Mouse (Mus musculus): Measurements from ENCODE around the gene Hpse2. TPM values are rescaled to one million over a fixed set of nuclear protein-coding genes. Genes with fewer than 3 reads are reported as not detected.
"Not testable (repeated sequence)": the region's sequence is repeated elsewhere in the genome, so short reads cannot be mapped to it uniquely, and the experiment has no call there.

Gene Hpse2
- not detected in 3 replicates for total RNA-seq (2017)

- ATAC-seq (replicated peaks; ENCODE audit: insufficient number of reproducible peaks, low FRiP score, low TSS enrichment, poor library complexity, severe bottlenecking) = no peak
Measured at GRCm38 (mm10) chr19:43388017-43388904, at the start of gene Hpse2. Gene Hpse2, minus strand, starts transcription at chr19:43388355.

DNA sequence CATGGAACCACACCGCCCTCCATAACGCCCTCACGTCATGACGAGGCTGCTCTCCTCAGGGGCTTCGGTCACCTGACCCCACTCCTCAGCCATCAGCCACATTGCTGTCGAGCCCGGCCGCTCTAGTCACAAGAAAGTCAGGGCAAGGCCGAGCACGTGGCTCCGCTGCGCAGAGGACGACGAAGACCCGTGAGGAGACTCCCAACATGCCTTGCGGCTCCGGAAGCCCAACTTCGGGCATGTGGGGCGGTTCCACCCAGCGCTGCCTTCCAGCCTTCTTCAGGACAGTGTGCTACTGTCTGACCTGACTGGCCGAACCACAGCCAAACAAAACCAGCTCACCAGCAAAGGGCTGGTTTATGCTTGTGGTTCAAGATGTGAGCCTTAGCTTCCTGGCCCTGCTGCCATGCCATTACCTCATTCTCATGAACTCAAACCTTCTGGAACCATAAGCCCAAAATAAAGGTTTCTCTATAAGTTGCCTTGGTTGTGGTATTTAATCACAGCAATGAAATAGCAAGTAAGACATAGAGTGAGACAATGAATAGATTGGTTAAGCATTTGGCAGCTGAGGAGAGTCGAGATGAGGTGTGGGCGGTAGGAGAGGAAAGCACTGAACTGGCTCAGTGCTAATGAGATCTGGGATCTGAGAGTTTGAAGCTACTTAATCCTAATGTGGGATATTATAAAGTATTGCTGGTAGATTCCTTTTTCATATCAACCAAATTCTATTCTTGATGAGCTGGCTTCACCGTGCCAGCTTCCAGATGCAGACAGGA is 39.5 kb upstream of the Hpse2 start:
- no peak for ATAC-seq (replicated peaks; ENCODE audit: insufficient number of reproducible peaks, low FRiP score, low TSS enrichment, poor library complexity, severe bottlenecking)

GRCm38 (mm10) chr19:43424082-43424481 is 35.9 kb upstream of the Hpse2 start:
- no peak for ATAC-seq (replicated peaks; ENCODE audit: insufficient number of reproducible peaks, low FRiP score, low TSS enrichment, poor library complexity, severe bottlenecking)

GRCm38 (mm10) chr19:43420506-43420905 is 32.4 kb upstream of the Hpse2 start:
- no peak for ATAC-seq (replicated peaks; ENCODE audit: insufficient number of reproducible peaks, low FRiP score, low TSS enrichment, poor library complexity, severe bottlenecking)

GRCm38 (mm10) chr19:43415565-43415964 is 27.4 kb upstream of the Hpse2 start:
- no peak for ATAC-seq (replicated peaks; ENCODE audit: insufficient number of reproducible peaks, low FRiP score, low TSS enrichment, poor library complexity, severe bottlenecking)

- ATAC-seq (replicated peaks; ENCODE audit: insufficient number of reproducible peaks, low FRiP score, low TSS enrichment, poor library complexity, severe bottlenecking) = no peak
Measured at GRCm38 (mm10) chr19:43407181-43407580, 19.0 kb upstream of the Hpse2 start.

GRCm38 (mm10) chr19:43396327-43396726 is 8.2 kb upstream of the Hpse2 start:
- ATAC-seq (replicated peaks; ENCODE audit: insufficient number of reproducible peaks, low FRiP score, low TSS enrichment, poor library complexity, severe bottlenecking) = no peak

GRCm38 (mm10) chr19:43387071-43387770 is 934 bp downstream of the Hpse2 start:
- ATAC-seq (replicated peaks; ENCODE audit: insufficient number of reproducible peaks, low FRiP score, low TSS enrichment, poor library complexity, severe bottlenecking) = no peak

DNA sequence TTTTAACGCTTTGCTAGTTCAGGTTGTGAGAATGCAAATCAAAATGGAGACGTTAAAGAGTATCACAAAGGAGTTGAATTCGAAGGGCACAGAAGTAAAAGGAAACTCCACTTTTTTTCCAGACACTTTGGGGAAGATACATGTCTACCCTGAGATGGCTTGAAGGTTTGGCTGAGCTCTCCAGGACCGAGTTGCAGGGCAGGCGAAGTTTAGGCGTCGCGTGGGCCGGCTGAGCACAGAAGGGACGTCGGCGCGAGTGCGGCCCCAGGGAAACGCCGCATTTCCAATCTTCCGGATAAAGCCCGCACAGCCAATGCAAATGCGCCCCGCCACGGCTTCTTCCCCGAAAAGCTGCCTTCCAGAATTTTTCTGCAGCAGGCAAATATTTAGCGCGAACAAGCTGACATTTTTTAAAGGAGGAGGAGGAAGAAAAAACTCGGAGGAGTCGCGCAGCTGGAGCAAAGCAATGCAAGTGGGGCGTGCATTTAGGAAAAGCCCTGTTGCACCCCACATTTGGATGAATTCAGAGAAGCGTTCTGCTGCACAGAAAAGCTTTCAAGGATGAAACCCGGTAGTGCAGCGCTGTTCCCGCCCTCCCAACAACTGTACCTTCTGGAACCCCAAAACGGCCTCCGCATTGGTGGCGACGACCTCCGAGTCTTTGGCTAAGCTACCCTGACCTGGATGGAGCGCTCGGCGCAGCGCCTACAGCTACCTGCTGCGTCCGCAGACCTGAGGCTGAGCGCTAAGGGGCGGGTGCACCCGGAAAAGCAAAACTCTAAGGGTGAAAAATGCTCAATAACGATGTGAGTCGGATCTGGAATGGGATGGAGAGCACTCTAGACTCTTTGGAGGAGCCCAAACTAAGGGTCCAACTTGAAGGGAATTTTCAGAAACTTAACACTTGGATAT is 1.9 kb downstream of the Hpse2 start:
- ATAC-seq (replicated peaks; ENCODE audit: insufficient number of reproducible peaks, low FRiP score, low TSS enrichment, poor library complexity, severe bottlenecking) = no peak

DNA sequence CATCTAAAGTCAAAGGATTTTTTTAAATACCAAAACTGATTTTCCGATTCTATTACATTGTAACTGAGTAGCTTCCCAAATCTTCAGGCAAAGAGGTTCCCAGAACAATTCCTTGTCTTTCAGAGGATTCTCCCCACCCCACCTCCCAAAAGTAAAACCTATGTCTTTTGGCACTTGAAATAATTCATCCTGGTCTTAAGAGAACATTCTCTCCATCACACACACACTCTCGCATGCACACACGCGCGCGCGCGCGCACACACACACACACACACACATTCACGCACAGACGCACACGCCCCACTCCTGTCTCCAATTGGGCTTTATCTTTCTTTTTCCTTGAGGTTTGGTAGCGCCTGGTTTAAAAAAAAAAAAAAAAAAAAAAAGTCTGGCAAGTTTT is 2.7 kb downstream of the Hpse2 start:
- no peak for ATAC-seq (replicated peaks; ENCODE audit: insufficient number of reproducible peaks, low FRiP score, low TSS enrichment, poor library complexity, severe bottlenecking)

DNA sequence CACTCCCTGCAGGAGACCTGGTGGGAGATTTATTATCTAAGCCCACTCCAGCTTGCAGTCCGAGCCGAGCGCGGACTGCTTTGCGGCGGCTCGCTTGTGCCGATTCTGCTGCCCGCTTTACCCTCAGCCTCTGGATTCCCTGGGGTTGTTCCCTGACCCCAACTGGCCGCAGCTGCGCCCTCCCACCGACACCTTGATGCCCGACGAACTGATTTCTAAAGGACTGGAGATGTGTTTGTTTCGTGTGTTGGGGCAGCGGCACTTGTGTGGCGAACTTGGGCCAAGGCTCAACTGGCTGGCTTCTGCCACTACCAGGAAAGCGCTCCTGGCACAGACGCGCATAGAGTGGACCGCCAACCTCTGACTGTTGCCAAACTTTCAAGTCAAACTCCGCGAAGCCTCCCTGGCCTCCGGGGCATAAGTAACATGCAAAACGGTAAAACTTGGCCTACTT is 3.1 kb downstream of the Hpse2 start:
- no peak for ATAC-seq (replicated peaks; ENCODE audit: insufficient number of reproducible peaks, low FRiP score, low TSS enrichment, poor library complexity, severe bottlenecking)

DNA sequence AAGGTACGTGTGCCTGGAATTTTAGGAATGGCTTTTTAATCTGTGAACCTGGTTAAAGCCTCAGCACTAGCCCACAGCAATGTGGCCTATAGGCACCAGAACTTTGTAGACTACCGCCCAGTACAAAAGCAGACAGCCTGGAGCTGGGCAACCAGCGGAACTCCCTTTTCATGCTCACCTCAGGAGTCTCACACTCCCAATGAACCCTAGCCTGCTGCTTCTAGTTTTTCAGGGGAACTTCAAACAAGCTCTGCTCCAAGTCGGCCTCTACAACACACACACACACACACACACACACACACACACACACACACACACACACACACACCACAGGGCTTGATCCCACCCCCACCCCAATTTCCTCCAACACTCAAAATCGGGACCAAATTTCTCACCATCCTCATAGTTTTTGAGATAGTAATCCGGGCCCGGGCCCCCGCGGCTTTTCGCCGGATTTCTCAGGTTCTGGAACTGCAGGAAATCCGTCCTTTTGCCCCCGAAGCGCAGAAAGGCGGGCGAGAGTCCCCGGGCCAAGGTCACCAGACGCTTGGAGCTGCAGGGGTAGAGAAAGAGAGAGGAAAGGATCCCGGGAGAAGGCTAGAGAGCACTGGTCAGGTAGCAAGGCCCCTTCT is 3.7 kb downstream of the Hpse2 start:
- no peak for ATAC-seq (replicated peaks; ENCODE audit: insufficient number of reproducible peaks, low FRiP score, low TSS enrichment, poor library complexity, severe bottlenecking)

DNA sequence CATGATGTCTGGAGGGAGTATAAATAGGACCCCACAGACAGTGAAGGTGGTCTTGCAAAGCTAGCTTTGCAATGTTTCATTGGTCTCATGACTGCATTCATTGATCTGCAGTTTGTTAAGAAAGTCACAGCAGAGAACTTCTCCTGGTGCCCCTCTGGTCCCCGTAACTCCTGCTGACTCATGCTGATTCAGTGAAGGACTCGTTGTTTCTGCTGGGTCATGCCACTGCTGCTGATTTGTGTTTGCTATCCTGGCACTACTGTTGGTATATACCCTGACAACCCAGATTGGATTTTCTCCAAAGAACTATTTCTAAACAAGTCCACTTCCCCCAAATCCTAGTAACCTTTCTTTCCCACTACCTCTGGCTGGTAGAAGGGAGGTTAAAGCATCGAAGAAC is 29.3 kb downstream of the Hpse2 start:
- ATAC-seq (replicated peaks; ENCODE audit: insufficient number of reproducible peaks, low FRiP score, low TSS enrichment, poor library complexity, severe bottlenecking) = no peak

- ATAC-seq (replicated peaks; ENCODE audit: insufficient number of reproducible peaks, low FRiP score, low TSS enrichment, poor library complexity, severe bottlenecking) = no peak
Measured at GRCm38 (mm10) chr19:43311125-43311524, 77.0 kb downstream of the Hpse2 start.

- ATAC-seq (replicated peaks; ENCODE audit: insufficient number of reproducible peaks, low FRiP score, low TSS enrichment, poor library complexity, severe bottlenecking) = no peak
Measured at GRCm38 (mm10) chr19:43306756-43307155, 81.4 kb downstream of the Hpse2 start.

DNA sequence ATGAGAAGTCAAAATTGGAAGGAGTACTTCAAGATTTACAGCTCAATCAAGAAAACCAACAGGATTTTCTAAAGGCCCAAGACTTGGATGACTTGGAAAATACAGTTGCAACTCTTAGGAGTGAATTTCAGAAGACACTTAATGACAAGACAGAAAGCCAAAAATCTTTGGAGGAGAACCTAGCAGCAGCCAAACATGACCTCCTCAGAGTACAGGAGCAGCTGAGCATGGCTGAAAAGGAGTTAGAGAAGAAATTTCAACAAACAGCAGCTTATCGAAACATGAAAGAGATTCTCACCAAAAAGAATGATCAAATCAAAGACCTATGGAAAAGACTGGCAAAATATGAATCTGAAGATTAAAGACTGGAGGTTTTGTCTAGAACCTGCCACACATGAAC is 106.8 kb downstream of the Hpse2 start:
- ATAC-seq (replicated peaks; ENCODE audit: insufficient number of reproducible peaks, low FRiP score, low TSS enrichment, poor library complexity, severe bottlenecking) = not testable (repeated sequence)

DNA sequence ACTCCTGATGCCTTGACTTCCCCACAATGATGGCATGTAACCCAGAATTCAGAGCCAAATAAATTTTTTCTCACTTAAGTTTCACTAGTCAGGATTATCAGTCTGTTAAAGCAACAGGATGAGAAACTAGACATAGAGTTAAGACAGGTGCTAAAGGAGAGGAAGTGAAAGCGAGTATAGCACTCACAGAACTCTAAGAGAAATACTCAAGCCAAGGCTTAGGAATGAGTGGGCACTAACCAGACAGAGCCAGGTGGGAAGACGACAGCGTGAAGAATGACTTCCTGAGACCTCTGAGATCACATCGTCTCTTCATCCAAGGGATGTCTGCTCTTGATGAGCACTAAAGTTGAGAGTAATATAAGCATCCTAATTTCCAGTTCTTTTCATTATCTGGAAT is 144.2 kb downstream of the Hpse2 start:
- no peak for ATAC-seq (replicated peaks; ENCODE audit: insufficient number of reproducible peaks, low FRiP score, low TSS enrichment, poor library complexity, severe bottlenecking)

DNA sequence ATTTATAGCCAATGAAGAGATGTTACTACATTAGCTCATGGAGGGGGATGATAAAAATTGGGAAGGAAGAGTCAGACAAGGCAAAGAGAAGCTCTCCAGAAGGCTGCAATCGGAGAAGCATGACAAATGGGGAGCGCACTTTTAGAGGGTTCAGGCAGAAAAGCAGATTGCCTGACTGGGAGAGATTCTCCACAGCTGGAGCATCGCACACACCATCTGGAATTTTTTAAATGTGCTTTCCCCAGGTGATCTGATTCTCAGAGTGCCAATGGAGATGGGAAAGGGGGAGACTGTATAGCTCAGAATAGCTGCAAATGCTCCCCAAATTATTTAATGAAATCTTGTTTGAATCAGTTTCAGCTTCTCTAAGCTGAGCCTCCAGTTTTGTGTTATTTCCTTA is 156.4 kb downstream of the Hpse2 start:
- ATAC-seq (replicated peaks; ENCODE audit: insufficient number of reproducible peaks, low FRiP score, low TSS enrichment, poor library complexity, severe bottlenecking) = no peak

All from monocyte, adult 5-6 weeks (primary cell).